Mouse (Mus musculus): Measurements from ENCODE around the gene Cptp.

DNA sequence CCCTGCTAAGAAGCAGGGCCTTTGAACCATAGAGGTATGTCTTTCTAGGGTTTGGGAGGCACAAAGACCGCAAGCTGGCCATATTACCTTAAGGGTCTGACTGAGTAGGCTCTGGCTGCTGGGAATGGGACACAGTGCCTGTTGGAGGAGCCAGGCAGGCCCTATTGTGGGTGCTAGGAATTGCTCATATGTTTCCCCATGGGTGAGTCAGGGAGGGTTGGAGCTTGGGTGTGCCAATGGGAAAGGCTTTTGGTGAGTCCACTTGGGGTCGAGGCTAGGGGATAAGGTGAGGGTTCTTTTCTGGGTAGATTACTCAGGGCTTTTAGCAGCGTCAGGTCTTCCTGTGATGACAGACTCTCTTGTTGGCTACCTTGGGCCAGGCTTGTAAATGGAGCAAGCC, 17.9 kb downstream of the Cptp start:
- TF ChIP-seq NELFE (IDR thresholded peaks at IDR 0.05; ENCODE audit: low read depth, low read length) (no peak), POLR2A (IDR thresholded peaks at IDR 0.05; ENCODE audit: control insufficient read depth in 1 of 2, insufficient read depth in 1 of 2, low read depth in 1 of 2, low read length in 2 of 2, poor library complexity in 1 of 2) (no peak), E2F4 (IDR thresholded peaks at IDR 0.05; ENCODE audit: borderline replicate concordance, low read depth, low read length) (no peak), TAL1 (IDR thresholded peaks at IDR 0.05; ENCODE audit: low read length) (no peak), EP300 (IDR thresholded peaks at IDR 0.05; ENCODE audit: low read depth in 1 of 2, low read length in 2 of 2) (no peak), MAFK (IDR thresholded peaks at IDR 0.05; ENCODE audit: borderline replicate concordance, low read depth, low read length) (no peak), TCF12 (IDR thresholded peaks at IDR 0.05; ENCODE audit: low read depth, low read length) (no peak), USF1 (IDR thresholded peaks at IDR 0.05; ENCODE audit: low read depth, low read length) (no peak), ZNF384 (IDR thresholded peaks at IDR 0.05; ENCODE audit: low read depth, low read length) (no peak)
